Mouse (Mus musculus) lung, postnatal 0 days (tissue): Measurements from ENCODE around the gene Clcnka.

ENCODE experiments used
- CTCF ChIP-seq: IDR thresholded peaks from 2 replicates; pipeline ENCODE4 v1.5.1; 2016; ENCODE audit warnings: antibody characterized with exemption, mild to moderate bottlenecking
- EP300 ChIP-seq: IDR thresholded peaks from 2 replicates; pipeline ENCODE4 v1.6.1; 2016; ENCODE audit warnings: antibody characterized with exemption, mild to moderate bottlenecking, control low read depth

- no peak for TF ChIP-seq CTCF
- TF ChIP-seq EP300 = no peak
Observed at GRCm38 (mm10) chr4:141433191-141433590, 34.7 kb upstream of the Clcnka start.
